Mouse (Mus musculus) urinary bladder, adult 2 months (tissue): ENCODE measurements at regions not wholly inside any gene's neighbourhood (a gene's known extent, or its start where the extent isn't known, plus 50 kb on each side); places are given as distances from the start of the nearest gene placed in this dataset.

Experiments used
- DNase-seq: peaks from one replicate; pipeline ENCODE4 v3.0.0; 2022; ENCODE audit warnings: low spot score

GRCm38 (mm10) chr8:34703351-34703750 lies 591.8 kb upstream of the Gm10131 start:
- no peak for DNase-seq

GRCm38 (mm10) chr8:34702806-34703205 lies 591.3 kb upstream of the Gm10131 start:
- no peak for DNase-seq

DNA sequence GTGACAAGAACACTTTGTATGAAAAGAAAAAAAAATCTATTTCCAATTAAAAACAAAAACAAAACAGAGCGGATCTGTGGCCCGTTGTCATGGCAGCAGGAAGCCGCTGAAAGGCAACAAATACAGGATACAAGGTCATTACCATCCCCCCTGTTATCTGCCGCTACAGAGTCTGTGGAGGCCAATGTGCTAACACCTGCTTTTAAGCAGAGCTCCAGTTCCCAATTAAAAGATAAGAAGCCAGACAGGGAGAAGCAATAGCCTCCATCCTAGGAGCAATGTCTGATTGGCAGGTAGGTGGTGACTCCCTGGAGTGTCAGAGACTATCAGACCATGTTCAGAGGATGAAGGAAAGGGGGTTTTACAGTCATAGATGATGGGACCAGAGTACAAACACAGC lies 587.5 kb upstream of the Gm10131 start:
- DNase-seq = no peak

DNA sequence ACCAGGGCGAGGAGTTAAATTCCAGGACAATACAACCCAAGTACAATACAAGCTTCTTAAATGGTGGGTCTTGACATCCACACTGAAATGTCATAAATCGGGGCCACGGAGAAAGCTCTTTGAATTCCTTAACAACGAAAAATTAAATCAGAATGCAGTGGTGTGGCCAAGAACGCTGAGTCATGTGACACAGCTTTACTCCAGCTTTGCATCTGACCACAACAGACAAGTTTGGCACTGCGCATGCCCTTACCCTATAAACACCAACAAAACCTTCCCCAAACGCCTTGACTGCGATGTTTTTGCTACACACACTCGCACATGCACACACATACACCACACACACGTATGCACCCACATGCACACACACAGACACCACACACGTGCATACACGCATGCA lies 584.8 kb upstream of the Gm10131 start:
- no peak for DNase-seq

DNA sequence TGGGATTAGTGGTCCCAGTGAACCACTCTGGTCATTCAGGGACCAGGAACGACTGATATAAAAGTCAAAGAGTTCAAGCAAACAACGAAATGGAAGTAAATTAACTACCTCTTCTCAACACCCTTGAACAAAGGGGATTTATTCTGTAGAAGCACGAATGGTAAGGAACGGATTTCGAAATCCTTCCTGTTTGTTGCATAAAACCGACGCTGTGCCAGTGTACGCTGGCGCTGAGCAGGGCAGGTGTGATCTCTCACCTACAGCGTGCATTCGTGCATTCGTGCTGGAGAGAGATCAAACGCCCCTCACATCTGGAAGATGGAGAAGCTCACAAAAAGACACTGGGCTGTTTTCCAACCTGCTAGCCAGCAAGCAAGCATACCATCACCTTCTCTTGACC lies 581.1 kb upstream of the Gm10131 start:
- no peak for DNase-seq

GRCm38 (mm10) chr8:34691776-34692175 lies 580.2 kb upstream of the Gm10131 start:
- DNase-seq = no peak

GRCm38 (mm10) chr8:34689825-34690493 lies 578.4 kb upstream of the Gm10131 start:
- DNase-seq = no peak

- DNase-seq = no peak
Observed at GRCm38 (mm10) chr8:34689049-34689824, 577.7 kb upstream of the Gm10131 start.

- DNase-seq = no peak
Observed at GRCm38 (mm10) chr8:34688396-34689048, 577.0 kb upstream of the Gm10131 start.

DNA sequence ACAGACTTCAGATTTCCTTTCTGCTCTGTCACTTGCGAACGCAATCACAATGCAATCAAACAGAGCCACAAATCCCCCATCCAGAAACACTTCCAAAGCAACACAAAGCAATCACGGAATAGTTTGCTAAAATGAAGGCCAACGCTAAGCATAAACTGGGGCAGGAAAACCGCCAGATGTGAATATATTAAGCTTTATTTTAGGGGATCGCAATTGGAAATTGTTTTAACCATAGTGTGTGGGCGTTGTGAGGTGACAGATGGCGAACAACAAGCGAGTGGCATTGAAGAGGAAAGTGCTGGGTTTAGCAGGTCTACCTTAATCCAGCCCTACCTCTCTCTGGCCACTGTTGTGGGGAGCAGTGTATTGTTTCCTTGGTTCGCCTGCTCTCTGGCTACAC lies 574.8 kb upstream of the Gm10131 start:
- DNase-seq = no peak

GRCm38 (mm10) chr8:34684683-34685082 lies 573.1 kb upstream of the Gm10131 start:
- DNase-seq = no peak

- no peak for DNase-seq
Observed at GRCm38 (mm10) chr8:34683173-34683572, 571.6 kb upstream of the Gm10131 start.

GRCm38 (mm10) chr8:34682221-34682620 lies 570.7 kb upstream of the Gm10131 start:
- DNase-seq = no peak

DNA sequence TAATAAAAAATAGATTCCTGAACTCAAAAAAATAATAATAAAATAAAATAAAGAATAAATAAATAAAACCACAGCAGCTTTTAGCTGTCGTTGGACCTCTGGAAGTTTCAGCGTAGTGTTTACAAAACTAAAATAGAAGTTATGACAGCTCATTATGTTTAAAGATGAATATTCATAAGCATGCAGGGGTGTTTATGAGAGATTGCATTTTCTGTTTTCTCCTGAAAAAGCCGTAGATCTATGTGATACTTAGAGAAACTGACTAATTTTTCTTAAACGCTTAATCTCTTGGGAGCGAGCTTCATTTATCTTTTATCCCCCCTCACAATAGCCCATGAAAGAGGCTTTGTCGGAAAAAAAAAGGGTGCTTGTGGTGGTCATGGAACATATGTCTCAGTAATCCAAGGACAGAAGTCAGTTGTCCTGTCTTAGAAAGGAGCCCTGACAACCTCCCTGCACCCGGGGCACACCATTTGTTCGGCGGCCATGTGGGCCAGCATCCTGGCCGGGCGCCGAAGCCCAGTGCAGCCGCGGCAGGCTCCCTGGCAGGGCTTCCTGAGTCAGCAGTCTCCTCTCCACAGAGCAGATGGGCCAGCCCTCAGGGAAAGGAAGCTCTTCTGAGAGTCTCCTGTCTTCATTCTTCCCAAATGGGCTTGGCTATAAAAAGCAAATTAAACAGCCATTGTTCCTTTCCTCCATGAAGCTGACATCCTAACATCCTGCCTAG lies 568.2 kb upstream of the Gm10131 start:
- DNase-seq = no peak

DNA sequence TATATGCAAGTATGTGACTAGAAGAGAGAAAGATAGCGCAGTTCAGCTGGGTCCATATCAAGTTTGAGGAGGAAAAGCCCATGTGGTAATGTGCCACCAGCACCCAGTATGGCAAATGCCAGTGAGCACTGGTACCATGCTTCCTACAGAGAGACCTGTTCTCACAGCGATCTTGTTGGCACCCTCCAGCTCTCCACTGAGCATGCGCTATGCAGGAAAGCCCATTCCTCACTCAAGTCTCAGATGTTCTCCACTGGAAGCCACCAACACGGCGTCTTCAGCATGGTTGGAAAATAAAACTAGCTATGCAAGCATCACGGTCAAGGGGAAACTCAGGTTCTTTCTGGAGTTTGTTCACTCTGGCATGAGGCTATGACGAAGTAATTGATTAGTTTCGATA lies 567.3 kb upstream of the Gm10131 start:
- DNase-seq = no peak

DNA sequence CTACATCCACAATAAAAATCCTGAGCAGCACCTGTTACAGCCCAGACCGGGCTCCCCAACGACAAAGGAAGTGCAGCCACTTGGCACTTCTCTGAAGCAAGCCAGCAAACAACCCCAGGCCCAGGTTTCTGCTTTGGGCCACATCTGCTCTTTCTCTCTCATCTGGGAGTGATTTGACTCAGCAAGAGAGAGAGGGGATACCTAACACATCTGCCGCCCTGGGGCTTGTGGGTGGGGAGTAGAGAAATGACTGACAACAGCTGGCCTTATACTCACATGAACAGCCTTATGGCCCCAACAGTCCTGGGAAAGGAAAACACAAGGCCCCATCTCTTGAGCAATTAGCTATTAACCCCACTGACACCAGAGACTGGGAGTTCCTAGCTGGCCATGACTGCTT lies 560.2 kb upstream of the Gm10131 start:
- DNase-seq = no peak

GRCm38 (mm10) chr8:34670930-34671715 lies 559.6 kb upstream of the Gm10131 start:
- no peak for DNase-seq

DNA sequence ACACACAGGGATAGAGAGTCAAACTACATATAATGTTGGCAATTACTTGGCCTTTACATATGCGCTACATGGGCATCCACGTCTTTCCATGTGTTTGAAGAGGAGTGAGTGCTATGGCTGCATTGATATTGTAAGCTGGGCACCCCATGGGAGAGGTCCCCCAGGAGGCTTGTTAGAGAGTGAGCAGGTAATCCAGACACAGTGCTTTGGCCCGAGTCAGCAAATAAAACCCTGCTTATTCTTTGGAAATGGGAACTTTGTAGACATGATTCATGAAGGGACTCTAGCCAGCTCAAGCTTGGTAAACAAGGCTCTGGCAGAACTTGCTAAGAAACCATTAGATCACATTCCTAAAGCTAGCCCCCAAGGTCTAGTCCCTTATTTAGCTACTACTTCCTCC lies 557.6 kb upstream of the Gm10131 start:
- DNase-seq = no peak

GRCm38 (mm10) chr8:34664429-34664828 lies 552.9 kb upstream of the Gm10131 start:
- no peak for DNase-seq

- DNase-seq = no peak
Observed at GRCm38 (mm10) chr8:34662532-34662931, 551.0 kb upstream of the Gm10131 start.

GRCm38 (mm10) chr8:34651750-34652149 lies 540.2 kb upstream of the Gm10131 start:
- no peak for DNase-seq
